Mouse (Mus musculus): ENCODE data around the gene Cyp2a22.
"Not testable (repeated sequence)": the region's sequence is repeated elsewhere in the genome, so short reads cannot be mapped to it uniquely, and the experiment has no call there.

Gene Cyp2a22

GRCm38 (mm10) chr7:26939262-26939661 lies at the start of gene Cyp2a22:
Cyp2a22 (minus strand) TSS chr7:26939384.
- no peak for DNase-seq

GRCm38 (mm10) chr7:26983151-26983550 lies 44.0 kb upstream of the Cyp2a22 start:
- not testable (repeated sequence) for DNase-seq

GRCm38 (mm10) chr7:26982551-26982950 lies 43.4 kb upstream of the Cyp2a22 start:
- DNase-seq = no peak

GRCm38 (mm10) chr7:26981937-26982336 lies 42.8 kb upstream of the Cyp2a22 start:
- DNase-seq = not testable (repeated sequence)

- DNase-seq = not testable (repeated sequence)
Measured at GRCm38 (mm10) chr7:26981464-26981863, 42.3 kb upstream of the Cyp2a22 start.

- not testable (repeated sequence) for DNase-seq
Measured at GRCm38 (mm10) chr7:26962371-26962770, 23.2 kb upstream of the Cyp2a22 start.

- not testable (repeated sequence) for DNase-seq
Measured at GRCm38 (mm10) chr7:26953306-26953705, 14.1 kb upstream of the Cyp2a22 start.

GRCm38 (mm10) chr7:26952671-26953070 lies 13.5 kb upstream of the Cyp2a22 start:
- DNase-seq = not testable (repeated sequence)

GRCm38 (mm10) chr7:26941320-26941925 lies 2.2 kb upstream of the Cyp2a22 start:
- DNase-seq = not testable (repeated sequence)

GRCm38 (mm10) chr7:26917114-26917513 lies 22.1 kb downstream of the Cyp2a22 start:
- DNase-seq = not testable (repeated sequence)
